Mouse (Mus musculus): ENCODE results near the gene Keg1.

The Keg1 gene

GRCm38 (mm10) chr19:12765308-12765707, 69.7 kb downstream of the Keg1 start, which contains the start of gene Cntf:
TSS of gene Cntf (minus strand) at chr19:12765632.
- DNase-seq (ENCODE audit: low read depth): no peak
